Mouse (Mus musculus) left cerebral cortex, adult 8-10 months (tissue): ENCODE measurements around the gene Vmn2r6. TPM values are rescaled to one million over a fixed set of nuclear protein-coding genes. Genes with fewer than 3 reads are reported as not detected.
"Not testable (repeated sequence)": the region's sequence is repeated elsewhere in the genome, so short reads cannot be mapped to it uniquely, and the experiment has no call there.

ENCODE experiments used
- DNase-seq, 2 experiments: peaks; one replicate each; pipeline ENCODE4 v3.0.0; 2022; ENCODE audit warnings: low spot score in 2 of 2
- total RNA-seq, 4 experiments: library from RNA; stranded (reverse); gene quantifications; 2 replicates each; pipeline ENCODE4 v1.2.4; 2022

Vmn2r6 gene
- total RNA-seq, result under 1 TPM in 2 of 4 experiments, not detected in 2; 0.04 to 0.07 TPM

GRCm38 (mm10) chr3:64565730-64566129 lies at the start of gene Vmn2r6:
Vmn2r6 (minus strand) TSS chr3:64565830.
- not testable (repeated sequence) for DNase-seq

GRCm38 (mm10) chr3:64587618-64588017 lies 22.0 kb upstream of the Vmn2r6 start:
- DNase-seq, result no peak

- not testable (repeated sequence) for DNase-seq
Measured at GRCm38 (mm10) chr3:64568793-64569192, 3.2 kb upstream of the Vmn2r6 start.

- not testable (repeated sequence) for DNase-seq
Measured at GRCm38 (mm10) chr3:64523585-64523984, 42.0 kb downstream of the Vmn2r6 start.

- not testable (repeated sequence) for DNase-seq
Measured at GRCm38 (mm10) chr3:64509742-64510141, 55.9 kb downstream of the Vmn2r6 start, which contains the start of gene Vmn2r5. Vmn2r5 (minus strand) TSS chr3:64509842.

Other genes with a start within 250 kb of the Vmn2r6 start
- not detected for gene Vmn2r4, start 150.5 kb downstream of the Vmn2r6 start, total RNA-seq
- gene Vmn2r5, start 56.0 kb downstream of the Vmn2r6 start, total RNA-seq, result not detected